Mouse (Mus musculus): ENCODE results near the gene Slc22a7. TPM values are rescaled to one million over a fixed set of nuclear protein-coding genes. Genes with fewer than 3 reads are reported as not detected.
A peak's percentile ranks its signal among the peaks of the same experiment; 100 is the strongest.

Gene Slc22a7
- total RNA-seq (2021) = under 1 TPM; 0.30 TPM
- long read RNA-seq, experiment 1 = 0 reads
- long read RNA-seq, experiment 2, partial matches to known transcripts = 0 of 1 reads
- long read RNA-seq, experiment 2, other reads (novel, unspliced or antisense) = 1 of 1 reads

GRCm38 (mm10) chr17:46438298-46438873 lies at the start of gene Slc22a7:
Gene Slc22a7 (minus strand): TSS chr17:46438457.
- no peak for DNase-seq (ENCODE audit: low spot score in 2 of 2)

- DNase-seq (ENCODE audit: low spot score in 2 of 2) = peak; percentile 67 to 78
Measured at GRCm38 (mm10) chr17:46487431-46487830, 49.2 kb upstream of the Slc22a7 start, which contains the start of gene Ttbk1. Gene Ttbk1 (minus strand): TSS chr17:46487675.

GRCm38 (mm10) chr17:46486995-46487394 lies 48.7 kb upstream of the Slc22a7 start:
- DNase-seq (ENCODE audit: low spot score in 2 of 2) = peak in 1 of 2 experiments; percentile 23

GRCm38 (mm10) chr17:46484461-46484875 lies 46.2 kb upstream of the Slc22a7 start:
- no peak for DNase-seq (ENCODE audit: low spot score in 2 of 2)

- no peak for DNase-seq (ENCODE audit: low spot score in 2 of 2)
Measured at GRCm38 (mm10) chr17:46484021-46484431, 45.8 kb upstream of the Slc22a7 start.

- DNase-seq (ENCODE audit: low spot score in 2 of 2) = peak; percentile 60 to 68
Measured at GRCm38 (mm10) chr17:46483561-46484001, 45.3 kb upstream of the Slc22a7 start.

GRCm38 (mm10) chr17:46477286-46477685 lies 39.0 kb upstream of the Slc22a7 start:
- DNase-seq (ENCODE audit: low spot score in 2 of 2) = no peak

- DNase-seq (ENCODE audit: low spot score in 2 of 2) = no peak
Measured at GRCm38 (mm10) chr17:46476601-46477000, 38.3 kb upstream of the Slc22a7 start.

- DNase-seq (ENCODE audit: low spot score in 2 of 2) = peak in 1 of 2 experiments; percentile 36
Measured at GRCm38 (mm10) chr17:46467830-46468229, 29.6 kb upstream of the Slc22a7 start.

- no peak for DNase-seq (ENCODE audit: low spot score in 2 of 2)
Measured at GRCm38 (mm10) chr17:46462226-46462625, 24.0 kb upstream of the Slc22a7 start.

GRCm38 (mm10) chr17:46461347-46461746 lies 23.1 kb upstream of the Slc22a7 start:
- DNase-seq (ENCODE audit: low spot score in 2 of 2) = no peak

- no peak for DNase-seq (ENCODE audit: low spot score in 2 of 2)
Measured at GRCm38 (mm10) chr17:46460673-46461072, 22.4 kb upstream of the Slc22a7 start.

GRCm38 (mm10) chr17:46458439-46458838 lies 20.2 kb upstream of the Slc22a7 start:
- no peak for DNase-seq (ENCODE audit: low spot score in 2 of 2)

- peak; percentile 38 to 53 for DNase-seq (ENCODE audit: low spot score in 2 of 2)
Measured at GRCm38 (mm10) chr17:46457791-46458190, 19.5 kb upstream of the Slc22a7 start.

- DNase-seq (ENCODE audit: low spot score in 2 of 2) = no peak
Measured at GRCm38 (mm10) chr17:46455110-46455691, 16.9 kb upstream of the Slc22a7 start.

- no peak for DNase-seq (ENCODE audit: low spot score in 2 of 2)
Measured at GRCm38 (mm10) chr17:46454539-46454938, 16.3 kb upstream of the Slc22a7 start.

GRCm38 (mm10) chr17:46453970-46454411 lies 15.7 kb upstream of the Slc22a7 start:
- DNase-seq (ENCODE audit: low spot score in 2 of 2) = no peak

- no peak for DNase-seq (ENCODE audit: low spot score in 2 of 2)
Measured at GRCm38 (mm10) chr17:46453302-46453948, 15.2 kb upstream of the Slc22a7 start.

GRCm38 (mm10) chr17:46452683-46453082 lies 14.4 kb upstream of the Slc22a7 start:
- no peak for DNase-seq (ENCODE audit: low spot score in 2 of 2)

- no peak for DNase-seq (ENCODE audit: low spot score in 2 of 2)
Measured at GRCm38 (mm10) chr17:46446264-46446663, 8.0 kb upstream of the Slc22a7 start.

GRCm38 (mm10) chr17:46444839-46445579 lies 6.8 kb upstream of the Slc22a7 start:
- DNase-seq (ENCODE audit: low spot score in 2 of 2) = no peak

Measured in left cerebral cortex, adult 18-20 months (tissue).